Mouse (Mus musculus): ENCODE measurements around the gene Cep57l1. TPM values are rescaled to one million over a fixed set of nuclear protein-coding genes. Genes with fewer than 3 reads are reported as not detected.

Gene Cep57l1
- 19.7 and 21.9 TPM in 2 replicates for polyA plus RNA-seq (2016; fragmentation: Nextera tagmentation; extraction: Ambion mirVana)

DNA sequence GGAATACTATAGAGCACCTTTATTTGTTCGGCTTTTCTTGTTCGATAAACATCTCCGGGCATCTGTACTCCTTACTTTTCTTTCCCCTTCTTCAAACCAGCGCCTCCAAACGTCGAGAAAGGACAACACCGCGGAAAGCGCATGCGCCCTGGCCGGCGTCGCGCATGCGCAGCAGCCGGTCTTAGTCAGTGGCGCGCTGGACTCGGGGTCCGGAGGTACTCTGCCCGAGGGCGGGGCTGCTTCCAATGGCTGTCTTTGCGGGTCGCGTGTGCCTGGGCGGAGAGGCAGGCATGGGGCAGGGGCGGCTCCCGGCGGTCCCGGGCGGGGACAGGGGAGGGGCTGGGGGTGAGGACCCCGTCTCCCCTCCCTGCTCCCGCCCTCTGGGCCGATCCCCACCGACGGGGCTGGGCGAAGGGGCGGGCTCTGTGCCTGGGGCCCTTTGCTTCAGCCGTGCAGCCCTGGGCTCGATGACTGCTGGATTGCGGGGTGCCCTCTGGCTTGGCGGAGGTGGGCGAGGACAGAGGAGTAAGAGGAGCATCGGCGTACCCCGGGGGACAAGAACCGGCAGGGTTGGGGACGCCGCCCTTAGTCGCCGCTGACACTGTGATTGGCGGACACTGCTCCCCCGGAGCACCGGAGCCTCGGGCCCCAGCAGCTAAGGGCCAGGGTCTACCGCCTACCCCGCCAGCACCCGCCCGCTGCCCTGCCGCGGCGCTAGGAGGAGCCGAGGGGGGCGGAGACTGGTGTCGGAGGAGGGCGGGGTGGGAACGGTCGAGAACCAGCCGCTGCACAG is at the start of gene Cep57l1, which contains the start of gene Sesn1:
Cep57l1 (minus strand) TSS at position 101 of the 793 bp plus-strand sequence.
Sesn1 (plus strand) TSS at position 165 of the 793 bp plus-strand sequence.
- Histone ChIP-seq H3K4me1 (peaks cover 27% of the 10 kb centered on the region), H3K9ac (peak within 1 kb of the TSS; percentile 74), H3K9me3 (replicated peaks) (no peaks in the 10 kb centered on the region), H3K27ac (peak within 1 kb of the TSS; percentile 94), H3K36me3 (no peaks in the 10 kb centered on the region), H3K4me2 (replicated peaks) (peak within 1 kb of the TSS; percentile 66), H3K27me3 (no peaks in the 10 kb centered on the region), H3K4me3 (peak within 1 kb of the TSS; percentile 61)
- peak; percentile 97 for ATAC-seq (ENCODE audit: low FRiP score)
- WGBS: under 1% methylated on average over 69 of the region's 69 CpGs

DNA sequence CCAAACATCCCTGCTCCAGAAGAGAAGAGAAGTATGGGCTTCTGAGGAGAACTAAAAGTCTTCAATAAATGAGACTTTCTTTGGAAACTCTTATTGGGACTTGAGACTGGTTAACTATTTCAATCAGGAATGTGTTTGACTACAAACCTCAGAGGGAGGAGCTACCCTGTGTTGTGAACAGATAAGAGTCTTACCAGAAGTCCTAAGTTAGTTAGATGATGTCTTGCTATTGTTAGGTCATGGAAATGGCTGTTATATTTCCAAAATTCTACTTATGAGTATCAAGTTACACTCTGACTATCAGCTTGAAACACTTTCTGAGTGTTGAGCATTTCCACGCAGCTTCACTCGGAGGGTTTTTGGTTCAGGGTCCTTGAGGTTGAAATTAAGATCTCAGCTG is 39.0 kb upstream of the Cep57l1 start:
- H3K36me3 ChIP-seq: no peaks in the 10 kb centered on the region
- H3K27ac ChIP-seq: no peak overlapping the region
- WGBS: 83% methylated on average over 2 of the region's 2 CpGs
- H3K9ac ChIP-seq: no peak overlapping the region
- no peak for ATAC-seq (ENCODE audit: low FRiP score)
- no peaks in the 10 kb centered on the region for H3K9me3 ChIP-seq (replicated peaks)
- no peaks in the 10 kb centered on the region for H3K4me1 ChIP-seq
- no peak overlapping the region for H3K4me2 ChIP-seq (replicated peaks)
- H3K4me3 ChIP-seq: no peak overlapping the region
- no peaks in the 10 kb centered on the region for H3K27me3 ChIP-seq

DNA sequence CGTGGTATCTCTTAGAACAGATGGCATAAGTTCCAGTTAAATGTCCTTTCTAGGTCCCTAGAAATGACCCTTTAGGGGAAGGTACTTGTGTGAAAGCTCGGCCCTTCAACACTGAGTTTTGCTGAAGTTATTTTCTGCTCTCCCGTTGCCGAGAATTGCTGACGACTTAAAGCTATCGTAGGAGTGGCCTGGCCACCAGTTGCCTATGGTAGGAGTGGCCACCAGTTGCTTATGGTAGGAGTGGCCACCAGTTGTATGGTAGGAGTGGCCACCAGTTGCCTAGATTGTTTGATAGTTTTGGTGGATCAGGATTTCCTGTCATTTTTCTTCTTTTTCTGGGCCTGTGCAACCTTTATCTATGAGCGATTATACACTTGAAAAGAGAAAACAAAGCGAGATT is 38.1 kb upstream of the Cep57l1 start:
- Histone ChIP-seq H3K36me3 (no peaks in the 10 kb centered on the region), H3K9ac (no peak overlapping the region), H3K4me3 (no peak overlapping the region), H3K4me2 (replicated peaks) (no peak overlapping the region), H3K27ac (no peak overlapping the region), H3K27me3 (no peaks in the 10 kb centered on the region), H3K4me1 (no peaks in the 10 kb centered on the region), H3K9me3 (replicated peaks) (no peaks in the 10 kb centered on the region)
- ATAC-seq (ENCODE audit: low FRiP score): no peak
- 94% methylated on average over 8 of the region's 8 CpGs for WGBS

DNA sequence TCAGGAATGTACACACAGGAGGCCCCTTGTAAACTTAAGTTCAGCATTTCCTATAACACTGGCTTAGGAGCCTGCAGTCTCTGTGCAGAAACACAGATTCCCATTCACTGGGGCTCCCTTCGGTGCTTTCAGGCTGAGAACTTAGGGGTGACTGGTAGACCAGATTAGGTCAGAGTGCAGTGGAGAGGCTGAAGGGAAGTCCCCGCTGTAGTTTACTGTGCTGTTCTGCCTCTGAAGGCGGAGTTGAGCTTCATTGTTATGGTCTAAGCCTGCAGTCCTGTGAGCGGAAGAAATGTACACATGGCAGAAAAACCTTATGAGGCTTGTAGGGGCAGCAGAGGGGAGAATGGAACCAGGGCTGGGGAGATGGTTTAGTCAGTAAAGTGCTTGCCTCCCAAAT is 29.2 kb upstream of the Cep57l1 start:
- Histone ChIP-seq H3K4me1 (no peaks in the 10 kb centered on the region), H3K9ac (no peak overlapping the region), H3K4me3 (no peak overlapping the region), H3K36me3 (no peaks in the 10 kb centered on the region), H3K9me3 (replicated peaks) (no peaks in the 10 kb centered on the region), H3K4me2 (replicated peaks) (no peak overlapping the region), H3K27ac (no peak overlapping the region), H3K27me3 (no peaks in the 10 kb centered on the region)
- ATAC-seq (ENCODE audit: low FRiP score): no peak
- WGBS: 92% methylated on average over 4 of the region's 4 CpGs

DNA sequence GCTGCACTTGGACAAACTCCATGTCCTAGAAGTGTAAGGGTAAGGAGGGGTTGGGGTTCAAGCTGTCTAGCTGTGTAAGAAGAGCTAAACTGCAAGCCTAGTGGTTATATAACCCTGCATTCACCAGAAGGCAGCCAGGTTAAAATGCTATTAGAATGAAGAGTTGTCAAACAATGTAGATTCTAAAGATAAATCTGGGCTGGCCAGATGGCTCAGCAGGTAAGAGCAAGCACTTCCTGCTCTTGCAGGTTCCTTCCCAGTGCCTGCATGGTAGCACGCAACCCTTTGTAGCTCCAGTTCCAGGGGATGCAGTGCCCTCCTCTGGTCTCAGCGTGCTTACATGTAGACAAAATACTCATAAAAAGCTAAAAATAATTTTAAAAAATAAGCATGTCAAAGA is 24.5 kb upstream of the Cep57l1 start:
- 83% methylated on average over 2 of the region's 2 CpGs for WGBS
- Histone ChIP-seq H3K36me3 (no peaks in the 10 kb centered on the region), H3K27me3 (no peaks in the 10 kb centered on the region), H3K4me3 (no peak overlapping the region), H3K4me1 (no peaks in the 10 kb centered on the region), H3K4me2 (replicated peaks) (no peak overlapping the region), H3K9ac (no peak overlapping the region), H3K27ac (no peak overlapping the region), H3K9me3 (replicated peaks) (no peaks in the 10 kb centered on the region)
- ATAC-seq (ENCODE audit: low FRiP score): no peak

DNA sequence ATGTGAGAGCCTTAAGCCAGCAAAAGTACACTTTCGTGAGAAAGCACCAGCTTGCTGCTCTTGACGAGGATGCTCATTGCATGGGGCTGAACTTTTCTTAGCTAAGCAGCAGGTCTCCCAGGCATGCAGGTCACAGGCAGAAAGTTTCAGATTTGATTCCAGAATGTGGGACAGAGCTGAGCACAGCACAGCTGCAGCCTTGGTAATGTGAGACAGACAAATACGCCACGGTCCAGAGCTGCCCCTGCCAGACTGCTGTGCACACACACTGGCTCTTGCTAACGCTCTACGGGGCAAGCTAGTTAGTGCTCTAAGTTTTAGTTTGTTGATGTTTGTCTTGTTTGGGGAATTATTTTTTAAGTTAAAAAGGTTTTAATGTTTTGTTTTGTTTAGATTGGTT is 22.5 kb upstream of the Cep57l1 start:
- no peak for ATAC-seq (ENCODE audit: low FRiP score)
- WGBS: 68% methylated on average over 6 of the region's 6 CpGs
- no peaks in the 10 kb centered on the region for H3K36me3 ChIP-seq

DNA sequence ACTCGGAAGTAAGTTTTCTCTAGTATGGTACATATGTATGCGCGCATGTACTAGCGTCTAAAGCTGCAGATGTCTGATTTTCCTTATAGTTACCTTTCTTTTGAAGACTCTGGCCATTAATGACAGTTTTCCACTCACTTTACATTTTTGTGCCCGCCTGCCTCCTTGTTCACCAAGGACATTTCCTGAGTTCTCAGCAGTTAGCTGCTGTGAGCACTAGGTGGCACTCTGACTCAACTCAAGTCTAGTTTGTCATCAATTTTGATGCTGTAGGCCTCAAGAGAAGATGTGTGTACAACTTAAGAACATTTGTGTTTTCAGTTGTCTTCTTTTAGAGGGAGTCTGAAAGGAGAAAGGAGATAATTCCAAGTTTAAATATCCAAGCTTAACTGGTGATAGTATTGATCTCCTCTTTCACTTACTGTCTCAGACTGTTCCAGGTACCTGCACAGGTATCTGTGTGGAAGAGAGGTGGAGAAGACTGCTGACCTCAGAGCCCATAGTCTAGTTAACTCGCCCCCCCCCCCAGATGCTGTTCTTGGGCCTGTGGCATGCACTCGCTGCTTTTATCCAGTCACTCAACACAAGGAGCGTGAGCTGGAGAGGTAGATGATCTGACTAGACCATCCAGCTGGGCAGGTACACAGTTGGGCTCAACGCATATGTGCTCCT is 21.3 kb upstream of the Cep57l1 start:
- ATAC-seq (ENCODE audit: low FRiP score): no peak
- Histone ChIP-seq H3K4me3 (no peak overlapping the region), H3K27ac (no peak overlapping the region), H3K27me3 (no peaks in the 10 kb centered on the region), H3K4me1 (no peaks in the 10 kb centered on the region), H3K4me2 (replicated peaks) (no peak overlapping the region), H3K9ac (no peak overlapping the region), H3K36me3 (no peaks in the 10 kb centered on the region), H3K9me3 (replicated peaks) (no peaks in the 10 kb centered on the region)
- 50% methylated on average over 9 of the region's 9 CpGs for WGBS

More for the DNA sequence above, 22.5 kb upstream of the Cep57l1 start:
- H3K27me3 ChIP-seq: no peaks in the 10 kb centered on the region
- no peak overlapping the region for H3K9ac ChIP-seq
- H3K4me1 ChIP-seq: no peaks in the 10 kb centered on the region
- no peak overlapping the region for H3K4me2 ChIP-seq (replicated peaks)
- H3K9me3 ChIP-seq (replicated peaks): no peaks in the 10 kb centered on the region
- no peak overlapping the region for H3K27ac ChIP-seq
- H3K4me3 ChIP-seq: no peak overlapping the region

DNA sequence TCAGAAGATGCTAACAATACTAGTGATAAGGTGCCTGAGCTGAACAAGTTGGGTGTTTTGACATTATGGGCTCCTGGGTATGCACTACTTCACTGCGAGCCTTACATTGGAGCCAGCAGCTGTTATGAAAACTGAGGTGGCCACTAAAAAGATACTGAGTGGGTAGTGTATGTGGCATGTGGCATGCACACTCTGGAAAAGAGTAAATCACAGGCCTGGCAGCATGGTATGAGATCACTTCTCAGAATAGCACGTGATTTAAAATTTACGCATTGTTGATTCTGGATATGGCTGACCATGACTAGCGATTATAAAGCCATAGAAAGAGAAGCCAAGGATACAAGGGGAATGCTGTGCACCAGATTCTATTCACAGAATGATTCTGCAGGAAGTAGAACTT is 20.8 kb upstream of the Cep57l1 start:
- no peaks in the 10 kb centered on the region for H3K36me3 ChIP-seq
- H3K9me3 ChIP-seq (replicated peaks): no peaks in the 10 kb centered on the region
- no peak overlapping the region for H3K9ac ChIP-seq
- H3K27me3 ChIP-seq: no peaks in the 10 kb centered on the region
- WGBS: 66% methylated on average over 4 of the region's 4 CpGs
- H3K27ac ChIP-seq: no peak overlapping the region
- ATAC-seq (ENCODE audit: low FRiP score): no peak
- H3K4me2 ChIP-seq (replicated peaks): no peak overlapping the region
- no peak overlapping the region for H3K4me3 ChIP-seq
- H3K4me1 ChIP-seq: no peaks in the 10 kb centered on the region

DNA sequence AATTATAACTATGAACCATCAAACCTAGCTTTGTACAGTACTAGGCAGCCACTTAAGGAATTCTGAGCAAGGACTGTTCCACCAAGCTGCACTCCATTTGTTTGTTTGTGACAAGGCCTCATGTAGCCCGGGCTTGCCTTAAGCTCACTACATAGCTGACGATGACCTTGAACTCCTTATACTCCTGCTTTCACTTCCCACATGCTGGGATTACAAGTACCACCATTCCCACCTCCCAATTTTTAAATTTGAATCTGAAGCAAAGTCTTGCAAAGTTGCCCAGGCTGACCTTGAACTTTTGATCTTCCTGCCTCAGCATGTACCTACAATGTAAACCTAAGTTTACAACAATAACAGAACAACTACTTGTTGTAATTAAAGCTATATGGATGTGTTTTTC is 20.3 kb upstream of the Cep57l1 start:
- 94% methylated on average over 2 of the region's 2 CpGs for WGBS
- no peak overlapping the region for H3K4me2 ChIP-seq (replicated peaks)
- no peak overlapping the region for H3K9ac ChIP-seq
- no peaks in the 10 kb centered on the region for H3K4me1 ChIP-seq
- no peaks in the 10 kb centered on the region for H3K36me3 ChIP-seq
- no peak for ATAC-seq (ENCODE audit: low FRiP score)
- no peaks in the 10 kb centered on the region for H3K9me3 ChIP-seq (replicated peaks)
- no peaks in the 10 kb centered on the region for H3K27me3 ChIP-seq
- H3K4me3 ChIP-seq: no peak overlapping the region
- no peak overlapping the region for H3K27ac ChIP-seq

DNA sequence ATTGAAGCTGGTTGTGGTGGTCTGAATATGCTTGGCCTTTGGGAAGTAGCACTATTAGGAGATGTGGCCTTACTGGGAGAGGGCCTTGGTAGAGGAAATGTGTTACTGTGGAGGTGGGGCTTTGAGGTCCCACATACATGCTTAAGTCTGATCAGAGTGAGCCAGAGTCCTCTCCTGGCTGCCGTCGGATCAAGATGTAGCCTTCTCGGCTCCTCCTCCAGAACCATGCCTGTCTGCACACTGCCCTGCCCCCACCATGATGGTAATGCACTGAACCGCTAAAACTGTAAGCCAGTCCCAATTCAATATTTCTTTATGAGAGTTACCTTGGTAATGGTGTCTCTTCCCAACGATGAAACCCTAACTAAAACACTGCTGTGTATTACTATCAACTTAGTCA is 19.5 kb upstream of the Cep57l1 start:
- Histone ChIP-seq H3K9ac (no peak overlapping the region), H3K36me3 (no peaks in the 10 kb centered on the region), H3K4me3 (no peak overlapping the region), H3K4me1 (no peaks in the 10 kb centered on the region), H3K4me2 (replicated peaks) (no peak overlapping the region), H3K27ac (no peak overlapping the region), H3K9me3 (replicated peaks) (no peaks in the 10 kb centered on the region), H3K27me3 (no peaks in the 10 kb centered on the region)
- WGBS: 82% methylated on average over 5 of the region's 5 CpGs
- ATAC-seq (ENCODE audit: low FRiP score): no peak

DNA sequence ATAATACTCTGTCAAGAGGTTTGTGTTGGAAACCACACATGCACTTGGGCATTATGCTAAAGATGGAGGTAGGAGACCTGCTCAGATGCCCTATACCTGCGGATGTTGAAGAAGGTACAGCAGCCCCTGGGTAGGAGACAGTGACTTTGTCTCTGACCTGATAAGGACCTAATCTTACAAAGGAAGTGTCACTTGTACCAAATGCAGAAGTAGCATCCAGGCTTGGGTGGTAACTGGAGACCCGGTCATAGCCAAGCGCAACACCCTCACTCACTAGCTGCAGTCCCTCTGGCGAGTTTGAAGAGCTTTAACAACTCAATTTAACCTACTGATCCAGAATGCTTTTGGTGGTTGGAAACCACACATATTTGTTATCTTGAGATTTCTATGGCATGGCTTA is 18.1 kb upstream of the Cep57l1 start:
- no peak overlapping the region for H3K27ac ChIP-seq
- H3K4me3 ChIP-seq: no peak overlapping the region
- no peaks in the 10 kb centered on the region for H3K9me3 ChIP-seq (replicated peaks)
- H3K27me3 ChIP-seq: no peaks in the 10 kb centered on the region
- H3K9ac ChIP-seq: no peak overlapping the region
- ATAC-seq (ENCODE audit: low FRiP score): no peak
- no peaks in the 10 kb centered on the region for H3K36me3 ChIP-seq
- 87% methylated on average over 4 of the region's 4 CpGs for WGBS
- no peaks in the 10 kb centered on the region for H3K4me1 ChIP-seq
- H3K4me2 ChIP-seq (replicated peaks): no peak overlapping the region

DNA sequence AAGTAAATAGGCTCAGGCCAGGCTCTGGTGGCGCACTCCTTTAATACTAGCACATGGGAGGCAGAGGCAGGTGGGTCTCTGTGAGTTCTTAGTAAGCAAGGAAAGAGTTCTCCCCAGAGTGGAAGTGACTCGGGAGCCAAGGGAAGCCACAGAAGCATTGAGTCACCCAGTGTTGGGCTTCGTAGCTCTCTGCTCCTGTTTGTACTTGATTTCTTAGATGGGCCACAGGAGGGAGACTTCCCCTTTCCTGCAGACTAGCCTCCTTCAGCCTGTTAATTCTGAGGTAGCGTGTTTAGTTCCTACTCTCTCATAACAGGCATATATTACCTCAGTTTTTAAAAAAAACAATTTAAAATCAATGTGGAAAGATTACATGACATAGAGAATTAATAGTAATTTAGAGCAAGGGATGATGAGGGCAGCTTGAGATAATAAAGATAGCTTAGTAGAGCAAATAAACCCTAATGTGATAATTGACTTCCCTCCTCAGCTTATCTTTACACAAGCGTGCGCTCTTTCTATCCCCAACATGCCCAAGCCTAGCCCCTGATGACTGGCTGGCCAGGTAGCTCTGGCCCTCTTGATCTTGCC is 16.9 kb upstream of the Cep57l1 start:
- no peaks in the 10 kb centered on the region for H3K9me3 ChIP-seq (replicated peaks)
- H3K4me2 ChIP-seq (replicated peaks): no peak overlapping the region
- H3K27ac ChIP-seq: no peak overlapping the region
- WGBS: 88% methylated on average over 6 of the region's 6 CpGs
- H3K9ac ChIP-seq: no peak overlapping the region
- no peaks in the 10 kb centered on the region for H3K4me1 ChIP-seq
- H3K36me3 ChIP-seq: no peaks in the 10 kb centered on the region
- no peak overlapping the region for H3K4me3 ChIP-seq
- no peaks in the 10 kb centered on the region for H3K27me3 ChIP-seq
- no peak for ATAC-seq (ENCODE audit: low FRiP score)
